ENCODE assay signal across 8 mouse cellular contexts in genomic region chr1:172311921-172312767, GRCm38 (mm10). TPM values are rescaled to one million over a fixed set of nuclear protein-coding genes. Genes with fewer than 3 reads are reported as not detected.
DNase-seq lines count a peak whose midpoint lies in the region; ATAC-seq and TF ChIP-seq lines count a peak whose summit lies in the region.

No protein-coding gene starts in this region.

- 0 out of 2 replicates have a peak, but pooled peaks cover 6% of the 10 kb centered on the region for H3K4me1 ChIP-seq in intestine, postnatal 0 days (replicated peaks; ENCODE audit: control insufficient read depth, insufficient read depth, low read length)
- H3K4me1 ChIP-seq in liver, adult 2 months (ENCODE audit: control insufficient read depth, insufficient read depth, low read length), result peaks cover 19% of the 10 kb centered on the region

- peak; percentile 83 for TF ChIP-seq POLR2A in liver, adult 2 months (IDR thresholded peaks at IDR 0.05; ENCODE audit: extremely low read depth, insufficient read depth, low read length)

- peak; percentile 92 for DNase-seq in 3134 (ENCODE audit: extremely low read depth, insufficient read length, low spot score)
- DNase-seq in adrenal gland, adult 8-10 months, result peak; percentile 85
- DNase-seq in embryo, embryonic 11 days, result peak; percentile 92
- peak; percentile 70 for DNase-seq in liver, adult 2 months (ENCODE audit: extremely low read depth, low read depth, low spot score)
- peak; percentile 92 to 93 for DNase-seq in spleen, postnatal 36 days (ENCODE audit: low spot score in 2 of 2)

- peak overlapping the region; percentile 90 for H3K4me2 ChIP-seq in intestine, postnatal 0 days (replicated peaks; ENCODE audit: low read depth)

- H3K9me3 ChIP-seq in intestine, postnatal 0 days (ENCODE audit: control insufficient read depth), result no peaks in the 10 kb centered on the region

- H3K27me3 ChIP-seq in intestine, postnatal 0 days (replicated peaks; ENCODE audit: control insufficient read depth, insufficient read depth, low read length), result no peaks in the 10 kb centered on the region
- H3K27me3 ChIP-seq in liver, adult 2 months (ENCODE audit: control insufficient read depth, insufficient read depth, low read length), result no peaks in the 10 kb centered on the region

- H3K9ac ChIP-seq in intestine, postnatal 0 days (ENCODE audit: low read depth, low read length), result peak overlapping the region; percentile 69
- H3K9ac ChIP-seq in liver, adult 2 months (ENCODE audit: low read depth, low read length), result peak overlapping the region; percentile 82

- H3K36me3 ChIP-seq in intestine, postnatal 0 days (ENCODE audit: control insufficient read depth, insufficient read depth), result peaks cover 12% of the 10 kb centered on the region; the same call in 1 of the 2 replicates
- H3K36me3 ChIP-seq in liver, adult 2 months (ENCODE audit: control insufficient read depth, insufficient read depth, low read length), result no peaks in the 10 kb centered on the region

- peak overlapping the region; percentile 63 for H3K4me3 ChIP-seq in intestine, postnatal 0 days (ENCODE audit: low read depth, low read length)
- peak overlapping the region; percentile 65 for H3K4me3 ChIP-seq in liver, adult 2 months (ENCODE audit: insufficient read depth, low read depth, low read length)

- H3K27ac ChIP-seq in intestine, postnatal 0 days (ENCODE audit: low read depth, low read length), result peak overlapping the region; percentile 98
- H3K27ac ChIP-seq in liver, adult 2 months (replicated peaks; ENCODE audit: insufficient read depth, low read depth, low read length), result peak overlapping the region; percentile 91

- 0% methylated on average over 30 of the region's 55 CpGs for WGBS in intestine, postnatal 0 days
- WGBS in liver, adult 2 months, result under 1% methylated on average over 41 of the region's 55 CpGs

- ATAC-seq in granulocyte monocyte progenitor cell, adult 5-6 weeks (replicated peaks; ENCODE audit: poor library complexity, severe bottlenecking), result peak; percentile 36
- peak; percentile 83 for ATAC-seq in intestine, postnatal 0 days
- ATAC-seq in monocyte, adult 5-6 weeks (replicated peaks; ENCODE audit: insufficient number of reproducible peaks, low FRiP score, low TSS enrichment, poor library complexity, severe bottlenecking), result peak; percentile 13; the same call in 1 of the 2 replicates

- peaks cover 7% of the 10 kb centered on the region; the same call in 1 of the 2 replicates for H3K79me2 ChIP-seq in liver, adult 2 months (ENCODE audit: control insufficient read depth, insufficient read depth, low read length)

- TF ChIP-seq CTCF in intestine, postnatal 0 days (IDR thresholded peaks at IDR 0.05; ENCODE audit: low read depth), result no peak
- no peak for TF ChIP-seq CTCF in liver, adult 2 months (IDR thresholded peaks at IDR 0.05; ENCODE audit: low read depth, low read length)

RNA-seq across cellular contexts. Expression of gene Atp1a2, which starts 14.3 kb away (rescaled TPM):
- 100 to 1,000 TPM in 1 of 4 experiments, 10 to 100 TPM in 3; 34.9 to 107 (median 92.5) TPM for total RNA-seq in adrenal gland, adult 8-10 months (2022)
- not detected in 2 replicates for total RNA-seq in granulocyte monocyte progenitor cell, adult 5-6 weeks (2014; fragmentation: Nextera tagmentation)
- total RNA-seq in granulocyte monocyte progenitor cell, adult 5-6 weeks (2017), result not detected in 2 replicates
- polyA plus RNA-seq in intestine, postnatal 0 days (2015; fragmentation: Nextera tagmentation; extraction: Ambion mirVana), result 1.9 and 2.8 TPM in 2 replicates
- 0.92 and 0.94 TPM in 2 replicates for total RNA-seq in liver, adult 2 months (2014; rRNA removed)
- polyA plus RNA-seq in liver, adult 2 months (2012; rRNA removed), result 0.37 and 0.59 TPM in 2 replicates
- not detected in 3 replicates for total RNA-seq in monocyte, adult 5-6 weeks (2017)

RNA-seq across cellular contexts. Expression of gene Kcnj9, which starts 17.0 kb away (rescaled TPM):
- total RNA-seq in adrenal gland, adult 8-10 months (2022), result under 1 TPM; 0.10 to 0.95 (median 0.48) TPM
- total RNA-seq in granulocyte monocyte progenitor cell, adult 5-6 weeks (2014; fragmentation: Nextera tagmentation), result not detected in 2 replicates
- not detected in 2 replicates for total RNA-seq in granulocyte monocyte progenitor cell, adult 5-6 weeks (2017)
- 0.05 TPM in 1 of 2 replicates, not detected in the other for polyA plus RNA-seq in intestine, postnatal 0 days (2015; fragmentation: Nextera tagmentation; extraction: Ambion mirVana)
- total RNA-seq in liver, adult 2 months (2014; rRNA removed), result 0.09 and 0.20 TPM in 2 replicates
- polyA plus RNA-seq in liver, adult 2 months (2012; rRNA removed), result 0.02 and 0.09 TPM in 2 replicates
- total RNA-seq in monocyte, adult 5-6 weeks (2017), result 0.29 TPM in 1 of 3 replicates, not detected in the others

RNA-seq across cellular contexts. Expression of gene Kcnj10, which starts 28.9 kb away (rescaled TPM):
- 1 to 10 TPM; 1.0 to 2.6 (median 1.7) TPM for total RNA-seq in adrenal gland, adult 8-10 months (2022)
- total RNA-seq in granulocyte monocyte progenitor cell, adult 5-6 weeks (2014; fragmentation: Nextera tagmentation), result 0.32 TPM in 1 of 2 replicates, not detected in the other
- total RNA-seq in granulocyte monocyte progenitor cell, adult 5-6 weeks (2017), result 0.46 TPM in 1 of 2 replicates, not detected in the other
- polyA plus RNA-seq in intestine, postnatal 0 days (2015; fragmentation: Nextera tagmentation; extraction: Ambion mirVana), result 0.16 and 0.17 TPM in 2 replicates
- total RNA-seq in liver, adult 2 months (2014; rRNA removed), result 0.37 and 0.47 TPM in 2 replicates
- polyA plus RNA-seq in liver, adult 2 months (2012; rRNA removed), result 0.34 and 0.39 TPM in 2 replicates
- total RNA-seq in monocyte, adult 5-6 weeks (2017), result not detected in 3 replicates

RNA-seq across cellular contexts. Expression of gene Igsf8, which starts 50.7 kb away (rescaled TPM):
- 10 to 100 TPM; 32.7 to 37.0 (median 35.8) TPM for total RNA-seq in adrenal gland, adult 8-10 months (2022)
- total RNA-seq in granulocyte monocyte progenitor cell, adult 5-6 weeks (2014; fragmentation: Nextera tagmentation), result 53.7 and 58.4 TPM in 2 replicates
- 24.8 and 25.0 TPM in 2 replicates for total RNA-seq in granulocyte monocyte progenitor cell, adult 5-6 weeks (2017)
- polyA plus RNA-seq in intestine, postnatal 0 days (2015; fragmentation: Nextera tagmentation; extraction: Ambion mirVana), result 17.7 and 17.8 TPM in 2 replicates
- 3.6 and 9.7 TPM in 2 replicates for total RNA-seq in liver, adult 2 months (2014; rRNA removed)
- polyA plus RNA-seq in liver, adult 2 months (2012; rRNA removed), result 15.3 and 26.3 TPM in 2 replicates
- 13.0 to 18.8 TPM (median 16.7 TPM) in 3 replicates for total RNA-seq in monocyte, adult 5-6 weeks (2017)

RNA-seq across cellular contexts. Expression of gene Atp1a4, which starts 53.9 kb away (rescaled TPM):
- 1 to 10 TPM in 2 of 4 experiments, under 1 TPM in 2; 0.12 to 1.1 (median 0.76) TPM for total RNA-seq in adrenal gland, adult 8-10 months (2022)
- not detected in 2 replicates for total RNA-seq in granulocyte monocyte progenitor cell, adult 5-6 weeks (2014; fragmentation: Nextera tagmentation)
- total RNA-seq in granulocyte monocyte progenitor cell, adult 5-6 weeks (2017), result not detected in 2 replicates
- not detected in 2 replicates for polyA plus RNA-seq in intestine, postnatal 0 days (2015; fragmentation: Nextera tagmentation; extraction: Ambion mirVana)
- 0.07 and 0.09 TPM in 2 replicates for total RNA-seq in liver, adult 2 months (2014; rRNA removed)
- 0.02 TPM in 1 of 2 replicates, not detected in the other for polyA plus RNA-seq in liver, adult 2 months (2012; rRNA removed)
- 0.43 TPM in 1 of 3 replicates, not detected in the others for total RNA-seq in monocyte, adult 5-6 weeks (2017)

Comparison
In these comparisons a context has a peak if more than half of its experiments do, and no peak if none do; other contexts are left out.
1. Peak in every context shown above with its lines: DNase-seq, ATAC-seq, H3K4me3 ChIP-seq and H3K27ac ChIP-seq.
2. ATAC-seq: peak in every context shown above with its lines; median percentile 83 in intestine, postnatal 0 days; 36 in granulocyte monocyte progenitor cell, adult 5-6 weeks; 13 in monocyte, adult 5-6 weeks.
3. RNA of gene Atp1a2, which starts 14.3 kb away (total RNA-seq): 34.9 to 107 TPM in adrenal gland, adult 8-10 months; 0.92 to 0.94 TPM in liver, adult 2 months, not detected in granulocyte monocyte progenitor cell, adult 5-6 weeks and not detected in monocyte, adult 5-6 weeks; every median in the first group is over 10 times any median in the second.